Mouse (Mus musculus) kidney, adult 2 months (tissue): ENCODE measurements around the gene Per1.

Experiments used
- CTCF ChIP-seq: fragments of 200-500 bp; conservative IDR thresholded peaks from 2 replicates; pipeline ENCODE4 v1.5.1; 2011; ENCODE audit warnings: low read depth, mild to moderate bottlenecking, control low read depth, low read length, moderate library complexity, mixed read lengths; ENCODE audit not compliant: insufficient read depth, insufficient read length
- POLR2A ChIP-seq: fragments of 200-500 bp; IDR thresholded peaks from one replicate; pipeline ENCODE4 v1.6.1; 2011; ENCODE audit warnings: low read depth, low read length, control low read depth

- TF ChIP-seq CTCF = no peak
- TF ChIP-seq POLR2A = no peak
Measured at GRCm38 (mm10) chr11:69050748-69051147, 44.3 kb upstream of the Per1 start.
